Mouse (Mus musculus) CH12.LX (cell line): ENCODE data around the gene Vpreb2. TPM values are rescaled to one million over a fixed set of nuclear protein-coding genes. Genes with fewer than 3 reads are reported as not detected.
A peak's percentile ranks its signal among the peaks of the same experiment; 100 is the strongest.
"Not testable (repeated sequence)": the region's sequence is repeated elsewhere in the genome, so short reads cannot be mapped to it uniquely, and the experiment has no call there.

Source experiments
- DNase-seq: peaks from one replicate; pipeline ENCODE4 v3.0.0-alpha.2; 2013; ENCODE audit errors: extremely low read depth
- H3K27ac ChIP-seq: 2 replicates; pipeline ENCODE4 v1.5.1; 2012; ENCODE audit warnings: low read depth, mild to moderate bottlenecking, control low read depth, moderate library complexity; ENCODE audit not compliant: insufficient read depth
- H3K27me3 ChIP-seq: replicated peaks from 2 replicates; pipeline ENCODE3; 2012; ENCODE audit warnings: inconsistent platforms
- H3K36me3 ChIP-seq, 2 experiments: replicated peaks in 1 of 2; 2 replicates each; pipeline versions ENCODE3 to v1.6.1; 2012; ENCODE audit warnings: inconsistent platforms in 1 of 2, low read length in 1 of 2, mild to moderate bottlenecking in 1 of 2, mixed read lengths in 1 of 2, moderate library complexity in 1 of 2; ENCODE audit not compliant: control insufficient read depth in 1 of 2, insufficient read depth in 1 of 2
- H3K4me1 ChIP-seq, 2 experiments: 2 replicates each; pipeline ENCODE4 v1.6.1; 2012; ENCODE audit warnings: inconsistent platforms in 1 of 2, moderate library complexity in 1 of 2; ENCODE audit not compliant: insufficient read depth in 2 of 2, control insufficient read depth in 1 of 2
- H3K4me2 ChIP-seq: 2 replicates; pipeline ENCODE4 v1.6.1; 2012; ENCODE audit warnings: low read depth, mild to moderate bottlenecking, control low read depth; ENCODE audit not compliant: poor library complexity, insufficient read depth, severe bottlenecking
- H3K4me3 ChIP-seq, 3 experiments: fragments of 150-350 bp in 1 of 3; sonication (generic) in 1 of 3; replicated peaks in 1 of 3; 2 replicates each; pipeline versions ENCODE3 to v1.5.1; 2011 to 2012; ENCODE audit warnings: low read depth in 2 of 3, low read length in 2 of 3, mild to moderate bottlenecking in 2 of 3, moderate library complexity in 2 of 3, control low read depth in 1 of 3, improper control_type of control experiment in 1 of 3, inconsistent platforms in 1 of 3, mixed read lengths in 1 of 3; ENCODE audit not compliant: poor library complexity in 1 of 3
- H3K79me2 ChIP-seq: replicated peaks from 2 replicates; pipeline ENCODE4 v1.6.1; 2012; ENCODE audit warnings: mild to moderate bottlenecking, moderate library complexity; ENCODE audit not compliant: control insufficient read depth, poor library complexity, insufficient read depth, severe bottlenecking; ENCODE audit errors: extremely low read depth
- H3K9ac ChIP-seq: 2 replicates; pipeline ENCODE4 v1.6.1; 2012; ENCODE audit warnings: low read depth, mild to moderate bottlenecking, control low read depth, moderate library complexity; ENCODE audit not compliant: insufficient read depth
- H3K9me3 ChIP-seq: replicated peaks from 2 replicates; pipeline ENCODE3; 2012; ENCODE audit warnings: low read length, inconsistent platforms, mixed read lengths
- CHD2 ChIP-seq: IDR thresholded peaks from 2 replicates; pipeline ENCODE4 v1.6.1; 2011; ENCODE audit warnings: low read length, improper control_type of control experiment
- CTCF ChIP-seq, 2 experiments: IDR thresholded peaks in 1 of 2; conservative IDR thresholded peaks in 1 of 2; 2 replicates each; pipeline ENCODE4 v1.5.1; 2011 to 2012; ENCODE audit warnings: low read depth in 2 of 2, low read length in 2 of 2, improper control_type of control experiment in 1 of 2, inconsistent platforms in 1 of 2, mild to moderate bottlenecking in 1 of 2, moderate library complexity in 1 of 2
- ETS1 ChIP-seq: conservative IDR thresholded peaks from 2 replicates; pipeline ENCODE4 v1.6.1; 2012; ENCODE audit warnings: low read depth, mild to moderate bottlenecking, inconsistent platforms, low read length, improper control_type of control experiment, moderate library complexity
- IRF4 ChIP-seq: IDR thresholded peaks from 2 replicates; pipeline ENCODE4 v1.6.1; 2014; ENCODE audit warnings: low read depth, mild to moderate bottlenecking, inconsistent platforms, low read length, improper control_type of control experiment
- MAFK ChIP-seq: IDR thresholded peaks from 2 replicates; pipeline ENCODE4 v1.6.1; 2011; ENCODE audit warnings: low read length, improper control_type of control experiment; ENCODE audit not compliant: insufficient replicate concordance
- POLR2A ChIP-seq: IDR thresholded peaks from 2 replicates; pipeline ENCODE4 v1.6.1; 2011; ENCODE audit warnings: low read depth, mild to moderate bottlenecking, improper control_type of control experiment, low read length
- RAD21 ChIP-seq: IDR thresholded peaks from 2 replicates; pipeline ENCODE4 v1.6.1; 2011; ENCODE audit warnings: low read depth, mild to moderate bottlenecking, low read length, improper control_type of control experiment, moderate library complexity
- SIN3A ChIP-seq: IDR thresholded peaks from 2 replicates; pipeline ENCODE4 v1.6.1; 2012; ENCODE audit warnings: low read length, improper control_type of control experiment, inconsistent platforms
- TCF12 ChIP-seq: IDR thresholded peaks from 2 replicates; pipeline ENCODE4 v1.6.1; 2014; ENCODE audit warnings: low read depth, mild to moderate bottlenecking, inconsistent platforms, low read length, improper control_type of control experiment
- ZC3H11A ChIP-seq: IDR thresholded peaks from 2 replicates; pipeline ENCODE4 v1.6.1; 2012; ENCODE audit warnings: low read depth, mild to moderate bottlenecking, inconsistent platforms, low read length, improper control_type of control experiment
- ZMIZ1 ChIP-seq: IDR thresholded peaks from 2 replicates; pipeline ENCODE4 v1.6.1; 2012; ENCODE audit warnings: low read depth, mild to moderate bottlenecking, inconsistent platforms, low read length, improper control_type of control experiment
- dilution Hi-C: fragments of 300-500 bp; cut with MboI; formaldehyde crosslinking; loops from 2 replicates; pipeline ENCODE4 v1.14.3; 2020; ENCODE audit warnings: low sequenced_read_pairs; ENCODE audit not compliant: extremely low pct_unique_long_range_greater_than_20kb, extremely low pct_ligation_motif_present
- in situ Hi-C: fragments of 300-500 bp; cut with MboI; formaldehyde crosslinking; loops from 3 replicates; pipeline ENCODE4 v1.14.3; 2019; ENCODE audit warnings: low sequenced_read_pairs, low pct_ligation_motif_present, low pct_unique_long_range_greater_than_20kb, mixed read lengths
- polyA plus RNA-seq: library from polyadenylated mRNA; unstranded; fragments of >175 nt; gene quantifications from 2 replicates; pipeline ENCODE4 v1.2.1, GENCODE M21; 2012; ENCODE audit warnings: low read depth; ENCODE audit not compliant: insufficient read length
- total RNA-seq, 2 experiments: library from RNA; depleted of rRNA; stranded (reverse); fragments of 300-350 nt in 1 of 2; fragments of >200 nt in 1 of 2; gene quantifications; 2 replicates each; pipeline ENCODE4 v1.2.3; 2012 to 2014

Gene Vpreb2
- total and polyA plus RNA-seq, 3 experiments, result 0.54 TPM; not detected in 2

DNA sequence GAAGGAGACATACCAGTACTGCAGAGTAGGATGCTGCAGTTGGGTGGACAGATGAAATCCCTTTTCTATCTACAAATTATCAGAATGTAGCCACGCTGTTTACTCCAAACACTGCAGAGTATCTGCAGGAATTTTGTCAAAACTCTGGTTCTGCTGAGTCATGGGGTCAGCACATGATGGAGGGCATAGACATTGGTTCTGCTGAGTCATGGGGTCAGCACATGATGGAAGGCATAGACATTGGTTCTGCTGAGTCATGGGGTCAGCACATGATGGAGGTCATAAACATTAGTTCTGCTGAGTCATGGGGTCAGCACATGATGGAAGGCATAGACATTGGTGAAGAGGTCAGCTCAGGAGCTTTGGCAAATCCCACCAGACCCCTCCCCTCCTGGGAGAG is 7.5 kb downstream of the Vpreb2 start:
- no peak overlapping the region for H3K4me3 ChIP-seq
- peaks cover 28% of the 10 kb centered on the region for H3K27me3 ChIP-seq
- H3K36me3 ChIP-seq, result no peaks in the 10 kb centered on the region
- H3K79me2 ChIP-seq, result no peaks in the 10 kb centered on the region
- H3K9ac ChIP-seq, result no peak overlapping the region
- in situ Hi-C loops (loop anchor here (5.0 kb wide), 1 partner anchor 75 kb away; the partner anchor contains the start of gene Ess2), dilution Hi-C loops (no loop called here)
- no peak for DNase-seq
- no peak overlapping the region for H3K4me2 ChIP-seq
- peaks cover 35% of the 10 kb centered on the region for H3K9me3 ChIP-seq
- H3K27ac ChIP-seq, result no peak overlapping the region
- no peaks in the 10 kb centered on the region for H3K4me1 ChIP-seq
- TF ChIP-seq CTCF (conservative IDR thresholded peaks at IDR 0.05 in 1 of 2, IDR thresholded peaks at IDR 0.05 in 1 of 2; ENCODE audit: low read depth in 2 of 2, low read length in 2 of 2) (no peak), MAFK (peak; percentile 59; the same call in 1 of the 2 replicates)
- TF ChIP-seq, all 38 proteins: peak for 1

DNA sequence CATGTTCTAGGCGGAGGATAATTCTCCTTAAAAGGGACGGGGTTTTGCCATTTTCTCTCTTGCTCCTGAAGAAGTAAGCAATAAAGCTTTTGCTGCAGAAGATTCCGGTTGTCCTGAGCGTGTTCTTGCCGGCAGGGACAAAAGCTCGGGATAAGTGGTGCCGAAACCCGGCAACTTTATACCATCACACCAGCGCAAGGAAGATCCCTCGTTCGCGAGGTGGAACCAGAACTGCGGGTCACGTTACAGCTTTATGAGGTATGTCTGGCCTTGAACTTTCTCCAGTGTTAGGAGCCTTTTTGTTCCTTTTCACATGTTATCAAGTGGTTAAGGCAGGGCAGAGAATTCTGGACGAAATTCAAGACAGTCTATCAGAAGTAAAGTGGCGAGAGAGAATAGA is 12.1 kb downstream of the Vpreb2 start:
- H3K4me1 ChIP-seq, H3K4me3 ChIP-seq, H3K79me2 ChIP-seq, in situ Hi-C loops, H3K9ac ChIP-seq, H3K36me3 ChIP-seq, H3K4me2 ChIP-seq, DNase-seq, dilution Hi-C loops, H3K27ac ChIP-seq: not testable (repeated sequence)
- Histone ChIP-seq H3K9me3 (peaks cover 45% of the 10 kb centered on the region), H3K27me3 (peaks cover 12% of the 10 kb centered on the region)

DNA sequence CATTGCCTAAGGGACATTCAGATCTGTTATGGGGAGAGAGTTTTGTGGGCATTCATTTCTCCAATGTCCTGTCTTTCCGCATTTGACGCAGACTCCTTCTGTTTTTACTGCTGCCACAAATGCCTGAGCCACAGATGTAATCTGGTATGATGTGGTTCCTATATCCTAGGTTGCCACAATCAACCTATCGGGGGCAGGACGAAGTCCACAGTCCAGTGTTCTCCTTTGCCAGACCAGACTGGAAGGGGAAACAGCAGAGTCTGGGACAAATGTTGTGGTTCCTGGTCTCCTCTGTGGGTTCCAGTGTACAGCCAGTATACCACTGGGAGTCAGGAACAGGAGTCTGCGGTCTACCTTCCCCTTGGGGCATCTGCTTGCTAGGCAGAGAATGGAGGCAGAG is 19.4 kb downstream of the Vpreb2 start:
- no peak for DNase-seq
- H3K4me2 ChIP-seq, result no peak overlapping the region
- H3K79me2 ChIP-seq, result no peaks in the 10 kb centered on the region
- H3K4me3 ChIP-seq, result no peak overlapping the region
- dilution Hi-C loops, result no loop called here
- H3K27me3 ChIP-seq, result peaks cover 80% of the 10 kb centered on the region
- no peaks in the 10 kb centered on the region for H3K4me1 ChIP-seq
- in situ Hi-C loops, result no loop called here
- H3K27ac ChIP-seq, result no peak overlapping the region
- H3K9ac ChIP-seq, result no peak overlapping the region
- no peak for TF ChIP-seq CHD2
- no peak for TF ChIP-seq POLR2A
- no peak for TF ChIP-seq RAD21
- no peak for TF ChIP-seq ETS1
- no peak for TF ChIP-seq ZC3H11A
- no peak for TF ChIP-seq TCF12
- no peak for TF ChIP-seq SIN3A
- no peak for TF ChIP-seq CTCF (conservative IDR thresholded peaks at IDR 0.05 in 1 of 2, IDR thresholded peaks at IDR 0.05 in 1 of 2; ENCODE audit: low read depth in 2 of 2, low read length in 2 of 2)
- no peak for TF ChIP-seq ZMIZ1
- no peak for TF ChIP-seq IRF4
- H3K36me3 ChIP-seq, result no peaks in the 10 kb centered on the region
- peaks cover 10% of the 10 kb centered on the region for H3K9me3 ChIP-seq
